Mouse (Mus musculus) kidney, adult 2 months (tissue): ENCODE measurements around the gene Klhl18. TPM values are rescaled to one million over a fixed set of nuclear protein-coding genes. Genes with fewer than 3 reads are reported as not detected.
A peak's percentile ranks its signal among the peaks of the same experiment; 100 is the strongest.
"Not testable (repeated sequence)": the region's sequence is repeated elsewhere in the genome, so short reads cannot be mapped to it uniquely, and the experiment has no call there.

Experiments
- DNase-seq: peaks from one replicate; pipeline ENCODE4 v3.0.0; 2021
- H3K27ac ChIP-seq: fragments of 200-500 bp; 2 replicates; pipeline ENCODE4 v1.5.1; 2012; ENCODE audit warnings: low read depth, low read length, control low read depth, inconsistent platforms; ENCODE audit not compliant: insufficient read depth
- H3K27me3 ChIP-seq: fragments of 200-500 bp; replicated peaks from 2 replicates; pipeline ENCODE4 v1.6.1; 2012; ENCODE audit warnings: mild to moderate bottlenecking, moderate library complexity, low read length, inconsistent platforms; ENCODE audit not compliant: control insufficient read depth, insufficient read depth
- H3K36me3 ChIP-seq: fragments of 200-500 bp; 2 replicates; pipeline ENCODE4 v1.6.1; 2012; ENCODE audit warnings: mild to moderate bottlenecking, moderate library complexity, low read length, inconsistent platforms; ENCODE audit not compliant: control insufficient read depth, insufficient read depth
- H3K4me1 ChIP-seq: fragments of 200-500 bp; 2 replicates; pipeline ENCODE4 v1.6.1; 2011; ENCODE audit warnings: low read length; ENCODE audit not compliant: control insufficient read depth, insufficient read depth
- H3K4me3 ChIP-seq: fragments of 200-500 bp; 2 replicates; pipeline ENCODE4 v1.5.1; 2011; ENCODE audit warnings: mild to moderate bottlenecking, low read depth, low read length, control low read depth; ENCODE audit not compliant: insufficient read depth
- CTCF ChIP-seq: fragments of 200-500 bp; conservative IDR thresholded peaks from 2 replicates; pipeline ENCODE4 v1.5.1; 2011; ENCODE audit warnings: low read depth, mild to moderate bottlenecking, control low read depth, low read length, moderate library complexity, mixed read lengths; ENCODE audit not compliant: insufficient read depth, insufficient read length
- POLR2A ChIP-seq: fragments of 200-500 bp; IDR thresholded peaks from one replicate; pipeline ENCODE4 v1.6.1; 2011; ENCODE audit warnings: low read depth, low read length, control low read depth
- WGBS: fragments of 180-500 bp; shearing (Covaris S2); methylation state at CpG from one replicate; pipeline ENCODE4 v1.1.7; 2018; 5-methylcytosine and 5-hydroxymethylcytosine counted together
- polyA plus RNA-seq: library from polyadenylated mRNA; depleted of rRNA; stranded (reverse); fragments of >200 nt; gene quantifications from 2 replicates; pipeline ENCODE4 v1.2.3, GENCODE M21; 2012

Klhl18 gene
- polyA plus RNA-seq, 1 experiment, result 17.8 TPM

GRCm38 (mm10) chr9:110419511-110420112 lies 56.9 kb downstream of the Klhl18 start, which contains the start of gene Ngp:
Ngp (plus strand) TSS chr9:110419747.
- no peaks in the 10 kb centered on the region for H3K27me3 ChIP-seq
- no peaks in the 10 kb centered on the region for H3K4me1 ChIP-seq
- no peak for DNase-seq
- WGBS, result 91% methylated on average over 12 of the region's 12 CpGs
- TF ChIP-seq CTCF (no peak), POLR2A (no peak)
- no peaks in the 10 kb centered on the region for H3K36me3 ChIP-seq
- H3K27ac ChIP-seq, result no peak within 1 kb of the TSS
- H3K4me3 ChIP-seq, result no peak within 1 kb of the TSS

GRCm38 (mm10) chr9:110413785-110414184 lies 62.7 kb downstream of the Klhl18 start:
- Histone ChIP-seq H3K4me3 (no peak overlapping the region), H3K4me1 (no peaks in the 10 kb centered on the region), H3K27me3 (no peaks in the 10 kb centered on the region), H3K36me3 (no peaks in the 10 kb centered on the region), H3K27ac (no peak overlapping the region)
- TF ChIP-seq POLR2A (no peak), CTCF (peak; percentile 58)
- DNase-seq, result peak; percentile 69
- WGBS, result 38% methylated on average over 9 of the region's 9 CpGs

DNA sequence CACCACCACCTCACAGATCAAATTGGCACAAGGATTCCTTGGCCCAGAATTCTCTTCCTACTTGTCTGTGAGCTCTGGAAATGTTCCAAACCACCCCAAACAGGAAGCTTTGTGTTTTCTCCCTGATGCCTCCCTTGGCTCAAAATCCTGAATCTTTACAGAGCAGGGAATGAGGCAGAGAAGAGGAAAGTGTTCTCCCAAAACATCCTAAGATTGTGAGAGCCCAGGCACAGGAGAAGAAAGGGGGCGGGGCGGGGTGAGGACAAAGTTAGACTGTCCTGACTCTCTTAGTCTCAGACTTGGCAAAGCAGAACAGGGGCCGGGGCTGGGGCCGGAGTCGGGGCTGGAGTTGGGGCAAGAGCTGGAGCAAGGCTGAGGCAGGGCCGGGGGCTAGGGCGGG lies 63.6 kb downstream of the Klhl18 start:
- TF ChIP-seq CTCF (no peak), POLR2A (no peak)
- WGBS, result 73% methylated on average over 7 of the region's 7 CpGs
- peak; percentile 35 for DNase-seq

DNA sequence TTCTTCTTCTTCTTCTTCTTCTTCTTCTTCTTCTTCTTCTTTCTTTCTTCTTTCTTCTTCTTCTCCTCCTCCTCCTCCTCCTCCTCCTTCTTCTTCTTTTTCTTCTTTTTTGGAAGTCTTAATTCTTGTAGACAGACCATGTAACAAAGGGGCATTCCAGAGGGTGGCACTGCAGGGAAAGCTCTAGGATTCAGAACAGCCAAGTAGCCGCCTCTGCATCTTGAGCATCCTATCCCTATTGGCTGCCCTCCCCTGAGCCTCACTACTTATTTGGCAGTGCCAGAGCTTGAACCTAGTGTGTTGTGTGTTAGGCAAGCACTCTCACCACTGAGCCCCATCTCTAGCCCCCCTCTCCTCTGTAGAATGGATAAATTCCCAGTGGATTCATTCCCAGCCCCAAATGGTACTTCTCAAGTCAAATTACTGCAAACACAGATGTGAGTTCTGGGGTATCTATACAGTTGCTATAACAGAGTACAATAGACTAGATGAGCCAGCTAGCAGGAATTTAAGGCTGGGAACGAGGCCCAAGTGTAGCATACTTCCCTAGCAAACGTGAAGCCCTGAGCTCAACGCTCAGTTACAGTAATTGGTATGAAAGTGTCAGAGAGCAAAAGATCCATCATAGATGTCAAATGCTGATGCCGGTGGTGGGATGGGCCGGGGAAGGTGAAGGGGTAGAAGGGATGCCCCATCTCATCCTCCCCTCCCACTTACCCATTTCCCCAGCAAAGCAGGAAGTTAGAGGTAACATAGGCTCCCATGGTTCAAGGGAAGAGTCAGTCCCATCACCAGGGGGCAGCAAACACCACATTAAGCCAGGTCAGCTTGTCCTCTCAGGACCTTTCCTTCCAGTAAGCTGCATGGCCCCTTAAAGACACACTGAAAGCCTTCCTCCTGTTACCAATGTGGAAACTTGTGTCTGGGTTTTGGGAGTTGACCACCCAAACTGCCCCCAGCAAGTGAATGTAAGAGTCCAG lies 65.3 kb downstream of the Klhl18 start:
- Histone ChIP-seq H3K4me3 (no peak overlapping the region), H3K27ac (no peak overlapping the region), H3K36me3 (no peaks in the 10 kb centered on the region), H3K4me1 (peaks cover 7% of the 10 kb centered on the region), H3K27me3 (no peaks in the 10 kb centered on the region)
- no peak for TF ChIP-seq POLR2A
- peak; percentile 97 for TF ChIP-seq CTCF
- 23% methylated on average over 6 of the region's 6 CpGs for WGBS
- DNase-seq, result peak; percentile 88

More for the DNA sequence above, 63.6 kb downstream of the Klhl18 start:
- Histone ChIP-seq H3K4me3 (no peak overlapping the region), H3K36me3 (no peaks in the 10 kb centered on the region), H3K27ac (no peak overlapping the region), H3K27me3 (no peaks in the 10 kb centered on the region), H3K4me1 (no peaks in the 10 kb centered on the region; the same call in 1 of the 2 replicates)

GRCm38 (mm10) chr9:110408099-110408773 lies 68.3 kb downstream of the Klhl18 start, which contains the start of gene Ptpn23:
Ptpn23 (minus strand) TSS chr9:110408213.
- Histone ChIP-seq H3K36me3 (no peaks in the 10 kb centered on the region), H3K27ac (peak within 1 kb of the TSS; percentile 93), H3K4me3 (peak within 1 kb of the TSS; percentile 99), H3K27me3 (no peaks in the 10 kb centered on the region), H3K4me1 (peaks cover 7% of the 10 kb centered on the region)
- TF ChIP-seq POLR2A (peak; percentile 18), CTCF (no peak)
- DNase-seq, result peak; percentile 97
- WGBS, result under 1% methylated on average over 39 of the region's 39 CpGs

- Histone ChIP-seq H3K27me3 (no peaks in the 10 kb centered on the region), H3K27ac (peak overlapping the region; percentile 57), H3K4me1 (peaks cover 10% of the 10 kb centered on the region), H3K36me3 (no peaks in the 10 kb centered on the region), H3K4me3 (peak overlapping the region; percentile 99)
- TF ChIP-seq CTCF (no peak), POLR2A (no peak)
- no peak for DNase-seq
- whole genome bisulfite sequencing, result 1% methylated on average over 41 of the region's 41 CpGs
Measured at GRCm38 (mm10) chr9:110407311-110408098, 69.0 kb downstream of the Klhl18 start.

DNA sequence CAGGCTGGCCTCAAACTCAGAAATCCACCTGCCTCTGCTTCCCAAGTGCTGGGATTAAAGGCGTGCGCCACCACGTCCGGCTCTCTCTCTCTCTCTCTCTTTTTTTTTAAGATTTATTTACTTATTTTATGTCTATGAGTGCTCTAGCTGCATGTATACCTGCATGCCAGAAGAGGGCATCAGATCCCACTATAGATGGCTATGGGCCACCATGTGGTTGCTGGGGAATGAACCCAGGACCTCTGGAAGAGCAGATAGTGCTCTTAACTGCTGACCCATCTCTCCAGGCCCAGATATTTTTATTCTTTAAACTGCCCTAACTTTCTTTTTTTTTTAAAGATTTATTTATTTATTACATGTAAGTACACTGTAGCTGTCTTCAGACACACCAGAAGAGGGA lies 73.3 kb downstream of the Klhl18 start:
- H3K27me3 ChIP-seq, H3K36me3 ChIP-seq, DNase-seq, H3K27ac ChIP-seq, H3K4me3 ChIP-seq: not testable (repeated sequence)
- WGBS, result 92% methylated on average over 4 of the region's 4 CpGs
- H3K4me1 ChIP-seq, result peaks cover 23% of the 10 kb centered on the region
